ENCODE assay signal across 7 mouse cellular contexts in genomic region chr1:155192805-155193368, GRCm38 (mm10). TPM values are rescaled to one million over a fixed set of nuclear protein-coding genes. Genes with fewer than 3 reads are reported as not detected.
DNase-seq lines count a peak whose midpoint lies in the region; ATAC-seq lines count a peak whose summit lies in the region.

No protein-coding gene starts in this region.

- H3K27me3 ChIP-seq in intestine, embryonic 14.5 days (replicated peaks; ENCODE audit: control insufficient read depth, insufficient read depth, low read length), result no peaks in the 10 kb centered on the region
- H3K27me3 ChIP-seq in intestine, embryonic 16.5 days (replicated peaks; ENCODE audit: control insufficient read depth, insufficient read depth, low read length), result no peaks in the 10 kb centered on the region
- H3K27me3 ChIP-seq in forebrain, embryonic 16.5 days (replicated peaks; ENCODE audit: control insufficient read depth, insufficient read depth, low read length), result no peaks in the 10 kb centered on the region

- no peak for ATAC-seq in intestine, embryonic 14.5 days (replicated peaks; ENCODE audit: low FRiP score, low TSS enrichment, low read depth)
- no peak for ATAC-seq in intestine, embryonic 16.5 days
- peak; percentile 80 for ATAC-seq in forebrain, embryonic 16.5 days

- 77% methylated on average over 15 of the region's 15 CpGs for WGBS in intestine, embryonic 14.5 days
- 75% methylated on average over 15 of the region's 15 CpGs for WGBS in intestine, embryonic 16.5 days
- 32% methylated on average over 15 of the region's 15 CpGs for whole genome bisulfite sequencing in forebrain, embryonic 16.5 days

- H3K4me3 ChIP-seq in intestine, embryonic 14.5 days (ENCODE audit: low read depth, low read length), result no peak overlapping the region
- no peak overlapping the region for H3K4me3 ChIP-seq in intestine, embryonic 16.5 days (ENCODE audit: low read length)
- no peak overlapping the region for H3K4me3 ChIP-seq in forebrain, embryonic 16.5 days (replicated peaks; ENCODE audit: low read length)

- H3K36me3 ChIP-seq in intestine, embryonic 14.5 days (ENCODE audit: control insufficient read depth, insufficient read depth, low read length), result peaks cover 63% of the 10 kb centered on the region
- no peaks in the 10 kb centered on the region; the same call in 1 of the 2 replicates for H3K36me3 ChIP-seq in intestine, embryonic 16.5 days (ENCODE audit: control insufficient read depth, insufficient read depth, low read length)
- H3K36me3 ChIP-seq in forebrain, embryonic 16.5 days (ENCODE audit: control insufficient read depth, insufficient read depth), result 0 out of 2 replicates have a peak, but pooled peaks cover 5% of the 10 kb centered on the region

- DNase-seq in intestine, embryonic 14.5 days (ENCODE audit: low spot score), result no peak
- DNase-seq in right cerebral cortex, postnatal 25 days, result peak; percentile 55
- no peak for DNase-seq in right cerebral cortex, postnatal 14 days
- DNase-seq in testis, postnatal 10 days (ENCODE audit: low spot score), result peak; percentile 65
- DNase-seq in adrenal gland, postnatal 14 days, result no peak

- H3K4me1 ChIP-seq in intestine, embryonic 14.5 days (replicated peaks; ENCODE audit: control insufficient read depth, insufficient read depth, low read length), result no peaks in the 10 kb centered on the region; the same call in 1 of the 2 replicates
- H3K4me1 ChIP-seq in intestine, embryonic 16.5 days (ENCODE audit: control insufficient read depth, insufficient read depth, low read length), result no peaks in the 10 kb centered on the region
- H3K4me1 ChIP-seq in forebrain, embryonic 16.5 days (replicated peaks; ENCODE audit: control insufficient read depth, insufficient read depth, low read length), result peaks cover 44% of the 10 kb centered on the region

- H3K9me3 ChIP-seq in intestine, embryonic 14.5 days (ENCODE audit: control insufficient read depth, low read length), result no peaks in the 10 kb centered on the region
- no peaks in the 10 kb centered on the region for H3K9me3 ChIP-seq in intestine, embryonic 16.5 days (ENCODE audit: control insufficient read depth, low read length)
- H3K9me3 ChIP-seq in forebrain, embryonic 16.5 days (ENCODE audit: control insufficient read depth, low read length), result no peaks in the 10 kb centered on the region

- H3K9ac ChIP-seq in intestine, embryonic 14.5 days (ENCODE audit: low read length), result no peak overlapping the region
- H3K9ac ChIP-seq in intestine, embryonic 16.5 days (ENCODE audit: low read depth, low read length), result no peak overlapping the region
- H3K9ac ChIP-seq in forebrain, embryonic 16.5 days (replicated peaks; ENCODE audit: low read depth, low read length), result no peak overlapping the region

- no peak overlapping the region for H3K4me2 ChIP-seq in intestine, embryonic 14.5 days (ENCODE audit: low read length)
- no peak overlapping the region for H3K4me2 ChIP-seq in intestine, embryonic 16.5 days (ENCODE audit: low read depth, low read length)
- no peak overlapping the region for H3K4me2 ChIP-seq in forebrain, embryonic 16.5 days (ENCODE audit: low read length)

- 0 out of 2 replicates have a peak overlapping the region, but pooled peaks have one; percentile 11 for H3K27ac ChIP-seq in intestine, embryonic 14.5 days (ENCODE audit: low read depth)
- H3K27ac ChIP-seq in intestine, embryonic 16.5 days (ENCODE audit: low read length), result no peak overlapping the region
- peak overlapping the region; percentile 90 for H3K27ac ChIP-seq in forebrain, embryonic 16.5 days (ENCODE audit: low read length)

RNA-seq across cellular contexts. Expression of gene Stx6, which starts 34.4 kb away (rescaled TPM):
- polyA plus RNA-seq in intestine, embryonic 14.5 days (2014; fragmentation: Nextera tagmentation; extraction: Ambion mirVana), result 66.8 and 69.4 TPM in 2 replicates
- polyA plus RNA-seq in intestine, embryonic 16.5 days (2015; fragmentation: Nextera tagmentation; extraction: Ambion mirVana), result 36.1 and 44.2 TPM in 2 replicates
- 121 and 125 TPM in 2 replicates for polyA plus RNA-seq in forebrain, embryonic 16.5 days (2015; fragmentation: Nextera tagmentation; extraction: Ambion mirVana)
- total RNA-seq in adrenal gland, postnatal 14 days (2021), result 48.4 and 59.5 TPM in 2 replicates

RNA-seq across cellular contexts. Expression of gene Mr1, which starts 46.3 kb away (rescaled TPM):
- 6.3 and 6.8 TPM in 2 replicates for polyA plus RNA-seq in intestine, embryonic 14.5 days (2014; fragmentation: Nextera tagmentation; extraction: Ambion mirVana)
- polyA plus RNA-seq in intestine, embryonic 16.5 days (2015; fragmentation: Nextera tagmentation; extraction: Ambion mirVana), result 4.6 and 5.2 TPM in 2 replicates
- 0.92 and 1.5 TPM in 2 replicates for polyA plus RNA-seq in forebrain, embryonic 16.5 days (2015; fragmentation: Nextera tagmentation; extraction: Ambion mirVana)
- total RNA-seq in adrenal gland, postnatal 14 days (2021), result 13.8 and 17.2 TPM in 2 replicates

RNA-seq across cellular contexts. Expression of gene BC034090, which starts 51.4 kb away (rescaled TPM):
- 2.5 and 3.0 TPM in 2 replicates for polyA plus RNA-seq in intestine, embryonic 14.5 days (2014; fragmentation: Nextera tagmentation; extraction: Ambion mirVana)
- 1.5 and 2.5 TPM in 2 replicates for polyA plus RNA-seq in intestine, embryonic 16.5 days (2015; fragmentation: Nextera tagmentation; extraction: Ambion mirVana)
- polyA plus RNA-seq in forebrain, embryonic 16.5 days (2015; fragmentation: Nextera tagmentation; extraction: Ambion mirVana), result 2.8 and 3.3 TPM in 2 replicates
- 26.9 and 32.3 TPM in 2 replicates for total RNA-seq in adrenal gland, postnatal 14 days (2021)

Comparison
In these comparisons a context has a peak if more than half of its experiments do, and no peak if none do; other contexts are left out.
1. DNase-seq: peak in right cerebral cortex, postnatal 25 days (single experiment) and testis, postnatal 10 days (single experiment); none in intestine, embryonic 14.5 days (single experiment), right cerebral cortex, postnatal 14 days (single experiment) and adrenal gland, postnatal 14 days (single experiment).